Mouse (Mus musculus) splenic B cell, adult 2 months (primary cell): Measurements from ENCODE around the gene Chrm3.

Experiments used
- DNase-seq: peaks from one replicate; pipeline ENCODE4 v3.0.0-alpha.2; 2011; ENCODE audit warnings: low read depth, low spot score
- H3K27me3 ChIP-seq: 2 replicates; pipeline ENCODE4 v1.6.1; 2012; ENCODE audit warnings: mild to moderate bottlenecking, low read length, moderate library complexity, mixed read lengths; ENCODE audit not compliant: control insufficient read depth, poor library complexity, insufficient read depth, severe bottlenecking
- H3K36me3 ChIP-seq: 2 replicates; pipeline ENCODE4 v1.6.1; 2012; ENCODE audit warnings: mild to moderate bottlenecking, low read length, moderate library complexity, mixed read lengths; ENCODE audit not compliant: control insufficient read depth, poor library complexity, insufficient read depth, severe bottlenecking

Gene Chrm3

DNA sequence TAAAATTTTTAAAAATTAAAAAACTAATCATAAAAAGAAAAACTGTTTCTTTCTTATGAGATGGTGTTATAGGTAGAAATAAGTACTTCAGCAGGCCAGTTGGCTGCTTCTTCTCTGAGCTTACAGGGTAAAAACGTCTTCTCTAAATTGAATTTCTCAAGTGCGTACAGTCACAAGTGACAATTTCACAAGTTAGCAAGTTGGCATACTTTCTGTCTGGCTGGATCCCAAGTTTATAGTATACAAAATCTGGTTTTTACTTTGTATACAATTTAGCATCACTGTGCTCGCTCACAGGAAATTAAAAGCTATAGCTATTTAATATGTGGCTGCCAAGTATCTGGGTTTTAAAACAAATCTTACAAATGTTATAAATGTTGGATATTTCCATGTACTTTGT, 172.7 kb downstream of the Chrm3 start:
- DNase-seq: no peak
- Histone ChIP-seq H3K36me3 (no peaks in the 10 kb centered on the region), H3K27me3 (no peaks in the 10 kb centered on the region)

- Histone ChIP-seq H3K36me3 (no peaks in the 10 kb centered on the region), H3K27me3 (no peaks in the 10 kb centered on the region)
- no peak for DNase-seq
These were observed 176.8 kb downstream of the Chrm3 start for GRCm38 (mm10) chr13:10183837-10184236.

DNA sequence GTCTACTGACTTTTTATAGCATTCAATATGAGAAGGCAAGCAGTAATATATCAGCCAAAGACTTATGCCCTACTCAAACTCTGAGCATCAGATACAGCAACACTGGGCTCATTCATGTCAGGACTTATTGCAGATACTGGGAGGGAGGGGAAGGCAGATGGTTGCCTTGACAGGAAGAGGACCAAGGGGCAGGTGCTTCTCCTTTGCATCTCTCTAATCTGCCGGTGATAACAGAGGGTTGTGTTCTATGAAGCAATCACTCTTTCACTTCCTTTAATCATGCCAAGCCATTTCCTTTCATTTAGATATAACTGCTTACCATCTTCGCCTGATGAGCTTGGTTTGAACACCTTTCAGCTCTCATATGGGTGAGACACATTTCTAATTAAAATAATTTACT, 177.9 kb downstream of the Chrm3 start:
- DNase-seq: peak; percentile 77
- Histone ChIP-seq H3K27me3 (no peaks in the 10 kb centered on the region), H3K36me3 (no peaks in the 10 kb centered on the region)

DNA sequence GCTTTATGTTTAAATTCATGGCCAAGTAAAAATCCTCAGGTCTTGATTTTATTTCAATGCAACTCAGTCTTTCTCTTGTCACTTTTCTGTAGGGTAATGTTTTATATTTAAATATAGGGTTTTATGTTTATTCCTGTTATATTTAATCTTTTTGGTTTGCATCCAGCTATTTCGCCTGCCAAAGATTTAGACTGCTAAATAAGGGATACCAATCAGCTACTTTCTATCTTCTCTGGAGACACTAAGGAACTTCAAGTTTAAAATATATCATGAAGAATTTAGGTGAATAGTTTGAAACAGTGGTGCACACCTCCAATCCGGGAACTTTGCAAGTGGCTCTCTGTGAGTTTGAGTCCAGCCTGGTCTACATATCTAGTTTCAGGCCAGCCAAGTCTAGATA, 190.1 kb downstream of the Chrm3 start:
- no peak for DNase-seq
- Histone ChIP-seq H3K36me3 (no peaks in the 10 kb centered on the region), H3K27me3 (no peaks in the 10 kb centered on the region)

DNA sequence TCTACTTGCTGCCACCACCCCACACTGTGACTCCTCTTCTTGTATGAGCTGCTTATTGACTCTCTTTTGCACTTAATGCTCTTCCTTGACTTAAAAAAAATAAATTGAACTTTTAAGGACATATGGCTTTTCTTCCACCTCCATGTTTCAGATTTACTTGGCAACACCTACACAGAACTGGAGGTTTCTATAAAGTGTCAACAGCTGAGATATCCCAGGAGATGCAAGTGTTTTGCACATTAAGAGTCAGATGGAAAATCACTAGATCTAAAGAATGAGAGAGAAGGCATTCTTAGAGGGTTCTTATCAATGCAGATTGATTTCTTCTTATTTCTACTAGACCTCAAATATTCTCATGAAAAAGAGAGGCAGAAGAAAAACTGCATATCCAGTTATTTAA, 197.3 kb downstream of the Chrm3 start:
- Histone ChIP-seq H3K36me3 (no peaks in the 10 kb centered on the region), H3K27me3 (no peaks in the 10 kb centered on the region)
- no peak for DNase-seq

- H3K36me3 ChIP-seq: no peaks in the 10 kb centered on the region
- no peaks in the 10 kb centered on the region for H3K27me3 ChIP-seq
- no peak for DNase-seq
These were observed 203.2 kb downstream of the Chrm3 start for GRCm38 (mm10) chr13:10157496-10157895.

- Histone ChIP-seq H3K36me3 (no peaks in the 10 kb centered on the region), H3K27me3 (no peaks in the 10 kb centered on the region)
- no peak for DNase-seq
These were observed 220.1 kb downstream of the Chrm3 start for GRCm38 (mm10) chr13:10140573-10140972.

DNA sequence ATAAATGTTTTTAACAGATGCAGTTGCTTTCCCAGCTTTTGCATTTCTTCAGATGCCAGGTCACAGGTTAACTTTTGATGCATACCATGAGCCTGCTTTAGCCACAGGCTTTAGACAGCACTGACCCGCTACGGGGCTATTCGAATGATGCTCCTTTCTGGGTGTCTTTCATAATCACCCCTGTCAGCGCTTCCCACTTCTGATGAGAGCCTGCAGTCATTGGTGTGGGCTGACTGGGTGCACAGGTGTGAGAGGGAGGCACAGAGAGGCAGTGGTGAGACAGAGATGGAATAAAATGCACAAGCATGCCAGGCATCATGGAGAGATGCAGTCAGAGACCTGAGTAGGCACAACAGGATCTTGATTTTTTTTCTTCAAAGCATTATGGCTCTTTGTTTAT, 221.8 kb downstream of the Chrm3 start:
- H3K36me3 ChIP-seq: no peaks in the 10 kb centered on the region
- H3K27me3 ChIP-seq: no peaks in the 10 kb centered on the region
- DNase-seq: no peak

DNA sequence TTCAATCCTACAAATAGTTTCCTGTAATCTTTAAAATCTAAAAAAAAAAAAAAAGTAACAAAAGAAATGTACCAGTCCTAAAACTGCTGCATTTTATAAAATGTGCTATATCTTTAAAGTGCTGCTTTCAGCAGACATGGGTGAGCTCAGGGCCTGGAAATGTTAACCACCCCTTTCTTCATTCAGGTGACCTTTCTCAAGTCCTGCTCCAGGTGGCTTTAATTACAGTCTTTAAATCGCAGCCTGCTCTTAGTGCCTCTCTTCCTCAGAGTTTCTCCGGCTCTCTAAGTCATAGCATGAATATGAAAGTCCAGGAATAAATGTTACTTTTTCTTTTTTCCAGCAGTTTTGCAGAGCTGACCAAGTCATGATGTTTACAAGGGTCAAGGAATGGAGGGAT, 229.6 kb downstream of the Chrm3 start:
- no peak for DNase-seq
- H3K36me3 ChIP-seq: no peaks in the 10 kb centered on the region
- no peaks in the 10 kb centered on the region for H3K27me3 ChIP-seq

GRCm38 (mm10) chr13:10112211-10112610, 248.4 kb downstream of the Chrm3 start:
- H3K36me3 ChIP-seq: no peaks in the 10 kb centered on the region
- no peaks in the 10 kb centered on the region for H3K27me3 ChIP-seq
- DNase-seq: no peak

DNA sequence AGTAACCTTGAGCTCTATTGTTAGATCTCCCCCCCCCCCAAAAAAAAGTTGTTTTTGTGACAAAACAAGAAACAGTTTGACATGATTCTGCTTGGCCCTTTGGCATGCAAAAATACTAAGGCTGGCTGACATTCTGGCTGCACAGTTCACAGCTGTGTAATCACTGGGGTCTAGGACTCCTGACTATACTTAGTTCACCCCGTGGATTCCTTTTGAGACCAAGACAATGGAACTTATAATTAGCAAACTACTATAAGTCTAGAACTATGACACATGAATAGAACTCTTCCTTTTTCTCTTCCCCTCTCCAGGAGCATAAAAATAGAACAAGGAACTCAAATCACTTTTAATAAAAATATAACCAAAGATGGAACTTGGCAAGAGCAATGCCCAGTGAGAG, 251.1 kb downstream of the Chrm3 start:
- H3K27me3 ChIP-seq: no peaks in the 10 kb centered on the region
- DNase-seq: peak; percentile 18
- no peaks in the 10 kb centered on the region for H3K36me3 ChIP-seq

GRCm38 (mm10) chr13:10107331-10107730, 253.3 kb downstream of the Chrm3 start:
- no peaks in the 10 kb centered on the region for H3K27me3 ChIP-seq
- peak; percentile 67 for DNase-seq
- H3K36me3 ChIP-seq: no peaks in the 10 kb centered on the region

- Histone ChIP-seq H3K27me3 (no peaks in the 10 kb centered on the region; the same call in 1 of the 2 replicates), H3K36me3 (no peaks in the 10 kb centered on the region)
- no peak for DNase-seq
These were observed 269.9 kb downstream of the Chrm3 start for GRCm38 (mm10) chr13:10090778-10091177.

DNA sequence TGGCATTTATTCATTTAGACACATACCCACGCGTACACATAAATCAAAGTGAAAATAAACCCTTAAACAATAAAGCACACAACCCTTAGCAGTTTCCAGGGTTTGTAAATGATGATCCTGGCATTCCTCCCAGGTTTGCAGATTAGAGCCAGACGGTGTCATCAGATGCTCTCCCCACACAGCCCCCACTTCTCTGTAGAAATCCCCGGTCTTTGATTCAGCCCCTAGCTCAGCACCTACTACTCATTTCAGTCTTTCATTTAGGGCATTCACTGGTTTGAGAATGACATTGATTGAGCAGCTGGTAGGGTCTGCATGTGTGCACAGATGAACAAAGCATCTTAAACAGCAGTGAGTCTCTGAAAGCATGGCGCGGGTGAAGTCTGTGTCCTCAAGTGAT, 274.3 kb downstream of the Chrm3 start:
- Histone ChIP-seq H3K27me3 (no peaks in the 10 kb centered on the region; the same call in 1 of the 2 replicates), H3K36me3 (no peaks in the 10 kb centered on the region)
- no peak for DNase-seq

DNA sequence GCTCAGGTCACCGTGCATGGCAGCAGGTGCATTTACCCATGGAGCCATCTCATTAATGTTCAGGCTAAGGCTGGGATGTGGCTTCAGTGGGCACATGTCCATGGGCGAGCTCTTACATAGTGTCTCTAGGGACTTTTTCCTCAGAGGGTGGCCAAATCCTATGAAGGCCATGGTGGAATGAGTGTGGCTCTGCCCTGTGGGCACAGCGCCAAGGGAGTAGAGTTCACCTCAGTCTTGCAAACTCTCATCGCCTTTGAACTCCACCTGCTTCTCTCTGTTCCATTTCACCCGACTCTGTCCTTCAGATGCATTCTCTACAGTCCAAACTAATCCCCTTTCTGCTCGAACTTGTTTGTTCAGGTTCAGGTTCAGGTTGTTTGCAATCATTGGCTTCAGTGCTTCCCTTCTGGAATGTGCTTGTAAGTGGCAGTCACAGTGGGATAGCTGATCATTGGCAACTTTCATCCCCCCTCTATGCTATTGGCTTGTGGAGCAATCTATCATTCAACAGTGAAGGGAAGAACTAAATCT, 278.7 kb downstream of the Chrm3 start:
- no peaks in the 10 kb centered on the region for H3K36me3 ChIP-seq
- no peak for DNase-seq
- H3K27me3 ChIP-seq: no peaks in the 10 kb centered on the region

DNA sequence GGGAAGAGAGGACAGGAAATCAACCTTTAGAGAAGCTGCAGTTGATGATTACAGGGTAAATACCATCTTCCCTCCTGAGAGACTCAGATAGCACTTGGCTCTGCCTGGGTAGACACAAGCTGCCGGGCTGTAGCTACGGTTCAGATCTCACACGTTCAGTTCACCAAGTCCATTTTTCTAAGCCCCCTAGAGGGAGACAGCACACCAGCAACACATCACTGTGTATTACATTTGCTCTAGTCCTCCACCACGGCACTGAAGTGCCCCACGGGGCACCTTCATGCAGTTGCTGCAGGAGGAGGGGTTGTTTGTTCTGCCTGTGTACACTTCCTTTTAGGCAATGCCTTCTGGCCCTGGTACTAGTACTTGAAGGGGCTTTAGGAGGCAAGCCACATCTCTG, 289.5 kb downstream of the Chrm3 start:
- H3K27me3 ChIP-seq: no peaks in the 10 kb centered on the region
- H3K36me3 ChIP-seq: no peaks in the 10 kb centered on the region
- peak; percentile 88 for DNase-seq
